Mouse (Mus musculus) kidney, adult 2 months (tissue): ENCODE data around the gene Cenpe.

ENCODE experiments used
- CTCF ChIP-seq: fragments of 200-500 bp; conservative IDR thresholded peaks from 2 replicates; pipeline ENCODE4 v1.5.1; 2011; ENCODE audit warnings: low read depth, mild to moderate bottlenecking, control low read depth, low read length, moderate library complexity, mixed read lengths; ENCODE audit not compliant: insufficient read depth, insufficient read length
- POLR2A ChIP-seq: fragments of 200-500 bp; IDR thresholded peaks from one replicate; pipeline ENCODE4 v1.6.1; 2011; ENCODE audit warnings: low read depth, low read length, control low read depth

GRCm38 (mm10) chr3:135281701-135282100 lies 69.4 kb downstream of the Cenpe start:
- TF ChIP-seq CTCF, result no peak
- TF ChIP-seq POLR2A, result no peak
